Mouse (Mus musculus) brain, adult 2 months (tissue): ENCODE measurements around the gene Lmtk3.

Experiments
- DNase-seq: peaks from one replicate; pipeline ENCODE4 v3.0.0; 2011; ENCODE audit warnings: low read depth, low spot score

Gene Lmtk3

GRCm38 (mm10) chr7:45809276-45810075 lies 25.9 kb downstream of the Lmtk3 start:
- peak; percentile 64 for DNase-seq

GRCm38 (mm10) chr7:45812921-45813320 lies 29.4 kb downstream of the Lmtk3 start:
- DNase-seq, result no peak

GRCm38 (mm10) chr7:45813787-45814779 lies 30.5 kb downstream of the Lmtk3 start, which contains the start of gene Cyth2:
Gene Cyth2, minus strand, starts transcription at chr7:45814581.
- peak; percentile 100 for DNase-seq

GRCm38 (mm10) chr7:45814841-45815240 lies 31.3 kb downstream of the Lmtk3 start:
- no peak for DNase-seq

- no peak for DNase-seq
Measured at GRCm38 (mm10) chr7:45815323-45815983, 31.9 kb downstream of the Lmtk3 start.

- no peak for DNase-seq
Measured at GRCm38 (mm10) chr7:45815984-45816351, 32.4 kb downstream of the Lmtk3 start.

GRCm38 (mm10) chr7:45819843-45820242 lies 36.3 kb downstream of the Lmtk3 start:
- no peak for DNase-seq

- no peak for DNase-seq
Measured at GRCm38 (mm10) chr7:45820913-45821312, 37.4 kb downstream of the Lmtk3 start.

GRCm38 (mm10) chr7:45824598-45824997 lies 41.1 kb downstream of the Lmtk3 start, which contains the start of gene Kcnj14:
Gene Kcnj14, minus strand, starts transcription at chr7:45824782.
- no peak for DNase-seq

GRCm38 (mm10) chr7:45826631-45827030 lies 43.1 kb downstream of the Lmtk3 start:
- DNase-seq, result no peak

GRCm38 (mm10) chr7:45830427-45831127 lies 47.0 kb downstream of the Lmtk3 start, which contains the start of gene Grwd1:
Gene Grwd1, minus strand, starts transcription at chr7:45830944.
- DNase-seq, result peak; percentile 96

- no peak for DNase-seq
Measured at GRCm38 (mm10) chr7:45831128-45831525, 47.6 kb downstream of the Lmtk3 start.

- DNase-seq, result no peak
Measured at GRCm38 (mm10) chr7:45832428-45832827, 48.9 kb downstream of the Lmtk3 start.

- no peak for DNase-seq
Measured at GRCm38 (mm10) chr7:45833148-45833790, 49.7 kb downstream of the Lmtk3 start.

GRCm38 (mm10) chr7:45833924-45834323 lies 50.4 kb downstream of the Lmtk3 start:
- DNase-seq, result no peak

- no peak for DNase-seq
Measured at GRCm38 (mm10) chr7:45842950-45843744, 59.6 kb downstream of the Lmtk3 start.

GRCm38 (mm10) chr7:45848447-45849027 lies 65.0 kb downstream of the Lmtk3 start:
- DNase-seq, result peak; percentile 60

GRCm38 (mm10) chr7:45850661-45851060 lies 67.1 kb downstream of the Lmtk3 start:
- DNase-seq, result no peak

- no peak for DNase-seq
Measured at GRCm38 (mm10) chr7:45853089-45853488, 69.6 kb downstream of the Lmtk3 start.
